8 mouse cellular contexts compared by ENCODE assay signal in the genomic region with DNA sequence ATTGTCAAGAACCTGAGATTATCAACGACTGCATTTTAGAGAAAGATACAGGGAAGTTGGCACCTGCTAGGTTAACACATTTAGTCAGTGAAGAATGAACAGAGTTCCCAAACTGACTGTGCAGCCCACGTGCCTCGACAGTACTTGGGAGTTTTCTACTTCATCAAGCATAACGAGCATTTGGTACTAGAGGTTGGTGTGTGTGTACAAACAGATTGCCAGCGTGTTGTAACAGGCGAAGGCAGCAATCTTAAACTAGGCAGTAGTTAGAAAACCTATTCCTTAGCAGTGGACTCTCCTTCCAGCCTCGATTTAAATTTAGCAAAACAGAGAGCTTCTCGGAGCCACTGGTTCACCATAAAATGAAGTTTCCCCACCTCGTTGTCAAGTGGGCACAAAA. TPM values are rescaled to one million over a fixed set of nuclear protein-coding genes. Genes with fewer than 3 reads are reported as not detected.
DNase-seq lines count a peak whose midpoint lies in the region; ATAC-seq and TF ChIP-seq lines count a peak whose summit lies in the region.

No protein-coding gene starts in this region.

- H3K4me1 ChIP-seq in spleen, adult 2 months (ENCODE audit: control insufficient read depth, insufficient read depth, insufficient read length): peaks cover 11% of the 10 kb centered on the region; the same call in 1 of the 2 replicates
- peaks cover 17% of the 10 kb centered on the region for H3K4me1 ChIP-seq in hindbrain, embryonic 13.5 days (replicated peaks)
- peaks cover 9% of the 10 kb centered on the region for H3K4me1 ChIP-seq in limb, embryonic 13.5 days
- H3K4me1 ChIP-seq in neural tube, embryonic 15.5 days: peaks cover 14% of the 10 kb centered on the region

- WGBS in spleen, adult 2 months: 40% methylated on average over 9 of the region's 9 CpGs
- 33% methylated on average over 9 of the region's 9 CpGs for WGBS in hindbrain, embryonic 13.5 days
- 40% methylated on average over 9 of the region's 9 CpGs for WGBS in limb, embryonic 13.5 days
- WGBS in neural tube, embryonic 15.5 days: 24% methylated on average over 9 of the region's 9 CpGs

- H3K36me3 ChIP-seq in spleen, adult 2 months (ENCODE audit: control insufficient read depth, insufficient read depth, low read length): peaks cover 3% of the 10 kb centered on the region; the same call in 1 of the 2 replicates
- H3K36me3 ChIP-seq in hindbrain, embryonic 13.5 days: 0 out of 2 replicates have a peak, but pooled peaks cover 3% of the 10 kb centered on the region
- peaks cover 7% of the 10 kb centered on the region; the same call in 1 of the 2 replicates for H3K36me3 ChIP-seq in limb, embryonic 13.5 days
- no peaks in the 10 kb centered on the region for H3K36me3 ChIP-seq in neural tube, embryonic 15.5 days

- peak; percentile 12 for DNase-seq in cerebellum, adult 11-12 months
- DNase-seq in cerebellum, postnatal 36 days: no peak
- no peak for DNase-seq in spleen, adult 2 months (ENCODE audit: low read depth in 1 of 2, low spot score in 2 of 2)
- DNase-seq in spleen, adult 12 weeks (ENCODE audit: low spot score): no peak
- no peak for DNase-seq in Muller cell, postnatal 12 days (ENCODE audit: inconsistent ontology term)

- H3K4me3 ChIP-seq in spleen, adult 2 months (ENCODE audit: extremely low read depth, insufficient read depth, insufficient read length): peak overlapping the region; percentile 92
- peak overlapping the region; percentile 63 for H3K4me3 ChIP-seq in hindbrain, embryonic 13.5 days
- peak overlapping the region; percentile 67 for H3K4me3 ChIP-seq in limb, embryonic 13.5 days
- H3K4me3 ChIP-seq in neural tube, embryonic 15.5 days (replicated peaks): peak overlapping the region; percentile 69

- no peaks in the 10 kb centered on the region for H3K9me3 ChIP-seq in hindbrain, embryonic 13.5 days
- H3K9me3 ChIP-seq in limb, embryonic 13.5 days: no peaks in the 10 kb centered on the region
- no peaks in the 10 kb centered on the region for H3K9me3 ChIP-seq in neural tube, embryonic 15.5 days (replicated peaks)

- no peak for TF ChIP-seq POLR2A in spleen, adult 2 months (IDR thresholded peaks at IDR 0.05; ENCODE audit: low read depth, low read length)

- H3K27ac ChIP-seq in spleen, adult 2 months (ENCODE audit: insufficient read depth, low read length): peak overlapping the region; percentile 99; the same call in 1 of the 2 replicates
- peak overlapping the region; percentile 100 for H3K27ac ChIP-seq in hindbrain, embryonic 13.5 days
- peak overlapping the region; percentile 98 for H3K27ac ChIP-seq in limb, embryonic 13.5 days
- peak overlapping the region; percentile 99 for H3K27ac ChIP-seq in neural tube, embryonic 15.5 days (replicated peaks)

- no peaks in the 10 kb centered on the region for H3K27me3 ChIP-seq in spleen, adult 2 months (ENCODE audit: control insufficient read depth, insufficient read depth, low read length)
- H3K27me3 ChIP-seq in hindbrain, embryonic 13.5 days: no peaks in the 10 kb centered on the region
- no peaks in the 10 kb centered on the region for H3K27me3 ChIP-seq in limb, embryonic 13.5 days
- H3K27me3 ChIP-seq in neural tube, embryonic 15.5 days (replicated peaks): no peaks in the 10 kb centered on the region

- no peak for ATAC-seq in hindbrain, embryonic 13.5 days (ENCODE audit: low FRiP score)
- no peak for ATAC-seq in limb, embryonic 13.5 days (ENCODE audit: low FRiP score, low read depth)
- no peak for ATAC-seq in neural tube, embryonic 15.5 days (ENCODE audit: low FRiP score)

- no peak for TF ChIP-seq CTCF in spleen, adult 2 months (IDR thresholded peaks at IDR 0.05; ENCODE audit: extremely low read depth, insufficient read depth, insufficient read length, insufficient replicate concordance)

- H3K9ac ChIP-seq in hindbrain, embryonic 13.5 days: peak overlapping the region; percentile 92
- H3K9ac ChIP-seq in limb, embryonic 13.5 days: peak overlapping the region; percentile 85
- H3K9ac ChIP-seq in neural tube, embryonic 15.5 days (replicated peaks): peak overlapping the region; percentile 76

- H3K4me2 ChIP-seq in hindbrain, embryonic 13.5 days: peak overlapping the region; percentile 90
- H3K4me2 ChIP-seq in limb, embryonic 13.5 days (replicated peaks): peak overlapping the region; percentile 70
- H3K4me2 ChIP-seq in neural tube, embryonic 15.5 days: peak overlapping the region; percentile 92

RNA-seq across cellular contexts. Expression of gene Eif4g2, which starts 38.7 kb away (rescaled TPM):
- polyA plus RNA-seq in spleen, adult 2 months (2012; rRNA removed): 40.3 and 58.6 TPM in 2 replicates
- 1,147 and 1,168 TPM in 2 replicates for polyA plus RNA-seq in hindbrain, embryonic 13.5 days (2015; fragmentation: Nextera tagmentation; extraction: Ambion mirVana)
- polyA plus RNA-seq in limb, embryonic 13.5 days (2015; fragmentation: Nextera tagmentation; extraction: Ambion mirVana): 823 and 917 TPM in 2 replicates
- 876 and 927 TPM in 2 replicates for polyA plus RNA-seq in neural tube, embryonic 15.5 days (2015; fragmentation: Nextera tagmentation; extraction: Ambion mirVana)

Comparison
In these comparisons a context has a peak if more than half of its experiments do, and no peak if none do; other contexts are left out.
1. RNA of gene Eif4g2, which starts 38.7 kb away (polyA plus RNA-seq): 1,147 to 1,168 TPM in hindbrain, embryonic 13.5 days, 876 to 927 TPM in neural tube, embryonic 15.5 days and 823 to 917 TPM in limb, embryonic 13.5 days; 40.3 to 58.6 TPM in spleen, adult 2 months; every median in the first group is over 10 times any median in the second.
2. Peak in every context shown above with its lines, with median percentiles within 50 percentile points of each other: H3K27ac ChIP-seq, H3K4me3 ChIP-seq, H3K4me2 ChIP-seq and H3K9ac ChIP-seq.